Mouse (Mus musculus) layer of hippocampus, postnatal 14 days (tissue): Measurements from ENCODE around the gene Lmntd1. TPM values are rescaled to one million over a fixed set of nuclear protein-coding genes. Genes with fewer than 3 reads are reported as not detected.

Experiments used
- DNase-seq, 2 experiments: peaks; one replicate each; pipeline ENCODE4 v3.0.0; 2021 to 2022; ENCODE audit warnings: low spot score in 2 of 2, mixed read lengths in 1 of 2
- long read RNA-seq, 2 experiments: library from polyadenylated mRNA; stranded (forward); transcript quantifications; one replicate each; pipeline ENCODE4 v2.0.0; 2021
- total RNA-seq, 2 experiments: library from RNA; stranded (reverse); gene quantifications; 2 replicates each; pipeline ENCODE4 v1.2.3; 2021

Lmntd1 gene
- 1 to 10 TPM; 1.5 to 2.0 TPM for total RNA-seq
- long read RNA-seq, experiment 1, partial matches to known transcripts, result 0 of 2 reads
- long read RNA-seq, experiment 1, other reads (novel, unspliced or antisense), result 2 of 2 reads
- long read RNA-seq, experiment 2, partial matches to known transcripts, result 0 of 1 reads
- long read RNA-seq, experiment 2, other reads (novel, unspliced or antisense), result 1 of 1 reads

GRCm38 (mm10) chr6:145614219-145614618 is at the start of gene Lmntd1:
TSS of gene Lmntd1 (minus strand) at chr6:145614319.
- DNase-seq, result no peak

- no peak for DNase-seq
These were observed 46.8 kb upstream of the Lmntd1 start for GRCm38 (mm10) chr6:145660943-145661342.

GRCm38 (mm10) chr6:145659116-145659515 is 45.0 kb upstream of the Lmntd1 start:
- no peak for DNase-seq

- no peak for DNase-seq
These were observed 42.8 kb upstream of the Lmntd1 start for GRCm38 (mm10) chr6:145656740-145657591.

GRCm38 (mm10) chr6:145655678-145656077 is 41.6 kb upstream of the Lmntd1 start:
- no peak for DNase-seq

GRCm38 (mm10) chr6:145654062-145654836 is 40.1 kb upstream of the Lmntd1 start:
- DNase-seq, result peak in 1 of 2 experiments; percentile 5

GRCm38 (mm10) chr6:145653626-145654025 is 39.5 kb upstream of the Lmntd1 start:
- no peak for DNase-seq

GRCm38 (mm10) chr6:145652986-145653385 is 38.9 kb upstream of the Lmntd1 start:
- DNase-seq, result no peak

- DNase-seq, result no peak
These were observed 37.9 kb upstream of the Lmntd1 start for GRCm38 (mm10) chr6:145651976-145652375.

- no peak for DNase-seq
These were observed 26.9 kb upstream of the Lmntd1 start for GRCm38 (mm10) chr6:145640971-145641506.

- DNase-seq, result no peak
These were observed 24.1 kb upstream of the Lmntd1 start for GRCm38 (mm10) chr6:145638248-145638647.

- DNase-seq, result no peak
These were observed 22.6 kb upstream of the Lmntd1 start for GRCm38 (mm10) chr6:145636682-145637081.

GRCm38 (mm10) chr6:145634454-145634853 is 20.3 kb upstream of the Lmntd1 start:
- DNase-seq, result no peak

GRCm38 (mm10) chr6:145630269-145630668 is 16.1 kb upstream of the Lmntd1 start:
- DNase-seq, result no peak

- no peak for DNase-seq
These were observed 9.0 kb upstream of the Lmntd1 start for GRCm38 (mm10) chr6:145623141-145623540.

GRCm38 (mm10) chr6:145616402-145617229 is 2.5 kb upstream of the Lmntd1 start:
- no peak for DNase-seq

- no peak for DNase-seq
These were observed 1.6 kb upstream of the Lmntd1 start, which contains the start of gene Tuba3b for GRCm38 (mm10) chr6:145615666-145616210. TSS of gene Tuba3b (plus strand) at chr6:145615757.

- no peak for DNase-seq
These were observed 1.5 kb downstream of the Lmntd1 start for GRCm38 (mm10) chr6:145612611-145613010.

GRCm38 (mm10) chr6:145610901-145611300 is 3.2 kb downstream of the Lmntd1 start:
- no peak for DNase-seq

GRCm38 (mm10) chr6:145608693-145609092 is 5.4 kb downstream of the Lmntd1 start:
- DNase-seq, result no peak
